In genomic region chrX:140457502-140457901, GRCm38 (mm10) we compare ENCODE assay signal across 8 mouse cellular contexts. TPM values are rescaled to one million over a fixed set of nuclear protein-coding genes. Genes with fewer than 3 reads are reported as not detected.
DNase-seq lines count a peak whose midpoint lies in the region; ATAC-seq and TF ChIP-seq lines count a peak whose summit lies in the region.

No protein-coding gene starts in this region.

- ATAC-seq in intestine, embryonic 15.5 days = no peak
- no peak for ATAC-seq in neural tube, embryonic 13.5 days (ENCODE audit: low read depth)
- no peak for ATAC-seq in monocyte, adult 5-6 weeks (replicated peaks; ENCODE audit: insufficient number of reproducible peaks, low FRiP score, low TSS enrichment, poor library complexity, severe bottlenecking)

- peak overlapping the region; percentile 71 for H3K4me2 ChIP-seq in intestine, embryonic 15.5 days (replicated peaks)
- H3K4me2 ChIP-seq in neural tube, embryonic 13.5 days = peak overlapping the region; percentile 58

- peak; percentile 11 for DNase-seq in liver, adult 2 months (ENCODE audit: extremely low read depth, low read depth, low spot score)
- no peak for DNase-seq in liver
- peak; percentile 39 for DNase-seq in embryo, embryonic 10.5 days (ENCODE audit: low spot score)
- no peak for DNase-seq in spleen, adult 12 weeks (ENCODE audit: low spot score)
- DNase-seq in lung, postnatal 25 days (ENCODE audit: low spot score) = no peak

- peak overlapping the region; percentile 98 for H3K4me3 ChIP-seq in liver, adult 2 months (ENCODE audit: insufficient read depth, low read depth, low read length)
- H3K4me3 ChIP-seq in intestine, embryonic 15.5 days (replicated peaks) = peak overlapping the region; percentile 50
- H3K4me3 ChIP-seq in neural tube, embryonic 13.5 days = peak overlapping the region; percentile 58

- H3K9me3 ChIP-seq in intestine, embryonic 15.5 days = no peaks in the 10 kb centered on the region
- H3K9me3 ChIP-seq in neural tube, embryonic 13.5 days = no peaks in the 10 kb centered on the region

- H3K9ac ChIP-seq in liver, adult 2 months (ENCODE audit: low read depth, low read length) = no peak overlapping the region; the same call in 1 of the 2 replicates
- no peak overlapping the region for H3K9ac ChIP-seq in intestine, embryonic 15.5 days
- peak overlapping the region; percentile 73 for H3K9ac ChIP-seq in neural tube, embryonic 13.5 days

- H3K36me3 ChIP-seq in liver, adult 2 months (ENCODE audit: control insufficient read depth, insufficient read depth, low read length) = no peaks in the 10 kb centered on the region
- no peaks in the 10 kb centered on the region for H3K36me3 ChIP-seq in intestine, embryonic 15.5 days
- no peaks in the 10 kb centered on the region for H3K36me3 ChIP-seq in neural tube, embryonic 13.5 days

- peaks cover 4% of the 10 kb centered on the region for H3K4me1 ChIP-seq in liver, adult 2 months (ENCODE audit: control insufficient read depth, insufficient read depth, low read length)
- H3K4me1 ChIP-seq in intestine, embryonic 15.5 days (replicated peaks) = no peaks in the 10 kb centered on the region
- H3K4me1 ChIP-seq in neural tube, embryonic 13.5 days (replicated peaks) = no peaks in the 10 kb centered on the region; the same call in 1 of the 2 replicates

- whole genome bisulfite sequencing in liver, adult 2 months = 12% methylated on average over 12 of the region's 12 CpGs
- 26% methylated on average over 12 of the region's 12 CpGs for WGBS in intestine, embryonic 15.5 days
- WGBS in neural tube, embryonic 13.5 days = 18% methylated on average over 12 of the region's 12 CpGs

- H3K27ac ChIP-seq in liver, adult 2 months (replicated peaks; ENCODE audit: insufficient read depth, low read depth, low read length) = no peak overlapping the region
- H3K27ac ChIP-seq in intestine, embryonic 15.5 days = no peak overlapping the region
- H3K27ac ChIP-seq in neural tube, embryonic 13.5 days (replicated peaks) = no peak overlapping the region

- H3K27me3 ChIP-seq in liver, adult 2 months (ENCODE audit: control insufficient read depth, insufficient read depth, low read length) = no peaks in the 10 kb centered on the region
- peaks cover 4% of the 10 kb centered on the region; the same call in 1 of the 2 replicates for H3K27me3 ChIP-seq in intestine, embryonic 15.5 days (replicated peaks)
- H3K27me3 ChIP-seq in neural tube, embryonic 13.5 days = peaks cover 15% of the 10 kb centered on the region

- no peak for TF ChIP-seq POLR2A in liver, adult 2 months (IDR thresholded peaks at IDR 0.05; ENCODE audit: extremely low read depth, insufficient read depth, low read length)

- no peak for TF ChIP-seq CTCF in liver, adult 2 months (IDR thresholded peaks at IDR 0.05; ENCODE audit: low read depth, low read length)

- peaks cover 6% of the 10 kb centered on the region; the same call in 1 of the 2 replicates for H3K79me2 ChIP-seq in liver, adult 2 months (ENCODE audit: control insufficient read depth, insufficient read depth, low read length)

RNA-seq across cellular contexts. Expression of gene Prps1, which starts 1.1 kb away (rescaled TPM):
- 30.7 and 32.4 TPM in 2 replicates for total RNA-seq in liver, adult 2 months (2014; rRNA removed)
- polyA plus RNA-seq in liver, adult 2 months (2012; rRNA removed) = 10.6 and 12.3 TPM in 2 replicates
- polyA plus RNA-seq in intestine, embryonic 15.5 days (2015; fragmentation: Nextera tagmentation; extraction: Ambion mirVana) = 20.8 and 21.3 TPM in 2 replicates
- 76.0 and 77.4 TPM in 2 replicates for polyA plus RNA-seq in neural tube, embryonic 13.5 days (2015; fragmentation: Nextera tagmentation; extraction: Ambion mirVana)
- 15.8 to 40.5 TPM (median 21.4 TPM) in 3 replicates for total RNA-seq in monocyte, adult 5-6 weeks (2017)

Comparison
In these comparisons a context has a peak if more than half of its experiments do, and no peak if none do; other contexts are left out.
1. DNase-seq: peak in liver, adult 2 months (single experiment) and embryo, embryonic 10.5 days (single experiment); none in liver (single experiment), spleen, adult 12 weeks (single experiment) and lung, postnatal 25 days (single experiment).
2. Peak in every context shown above with its lines, with median percentiles within 50 percentile points of each other: H3K4me3 ChIP-seq.